Mouse (Mus musculus): ENCODE results near the gene Rbm19. TPM values are rescaled to one million over a fixed set of nuclear protein-coding genes. Genes with fewer than 3 reads are reported as not detected.

Gene Rbm19
- total RNA-seq, 2 experiments from 2014 or later: 18.8 to 20.5 TPM

DNA sequence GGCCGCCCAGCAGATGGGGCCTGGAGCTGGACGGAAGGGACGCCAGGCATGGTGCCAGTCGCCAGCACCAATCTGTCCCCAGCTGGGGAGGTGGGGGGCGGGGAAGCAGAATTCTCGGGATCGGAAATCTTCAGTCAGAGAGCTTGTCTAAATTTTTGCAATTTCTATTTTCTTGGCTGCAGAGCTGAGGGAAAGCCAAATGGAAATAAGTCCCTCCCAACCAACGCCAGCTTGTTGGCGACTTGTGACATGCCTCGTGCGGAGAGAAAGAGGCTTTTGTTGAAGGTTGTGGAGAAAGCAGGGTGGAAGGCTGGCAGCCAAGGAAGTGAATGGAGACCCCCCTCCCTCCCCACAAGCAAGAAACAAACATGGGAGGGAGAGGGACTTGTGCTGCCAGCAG is 119.3 kb downstream of the Rbm19 start:
- intact Hi-C loops (cut with DNase I): no loop called here
- H3K4me3 ChIP-seq: no peak overlapping the region
- DNase-seq: no peak
- no peak overlapping the region for H3K27ac ChIP-seq
- TF ChIP-seq CTCF (IDR thresholded peaks at IDR 0.05): no peak

DNA sequence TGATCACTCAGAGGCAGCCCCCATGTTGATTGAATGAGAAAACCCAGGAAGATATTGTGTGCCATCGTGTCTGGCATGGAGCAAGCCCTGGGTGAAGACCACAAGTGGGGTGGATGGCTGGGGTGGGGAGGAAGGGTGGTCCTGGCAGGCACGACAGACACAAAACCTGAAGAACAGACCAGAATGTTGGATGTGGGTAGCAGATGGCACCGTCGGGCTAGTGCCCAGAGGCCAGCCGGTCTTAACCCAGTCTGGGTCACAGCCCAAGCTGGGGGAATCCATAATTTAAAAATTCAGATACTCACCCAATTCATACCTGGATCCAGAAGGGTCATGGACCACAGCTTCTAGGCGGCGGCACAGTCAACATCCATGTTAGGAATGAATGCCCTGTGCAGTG is 123.8 kb downstream of the Rbm19 start:
- DNase-seq: no peak
- Histone ChIP-seq H3K4me3 (no peak overlapping the region), H3K27ac (no peak overlapping the region)
- intact Hi-C loops (cut with DNase I): no loop called here
- no peak for TF ChIP-seq CTCF (IDR thresholded peaks at IDR 0.05)

DNA sequence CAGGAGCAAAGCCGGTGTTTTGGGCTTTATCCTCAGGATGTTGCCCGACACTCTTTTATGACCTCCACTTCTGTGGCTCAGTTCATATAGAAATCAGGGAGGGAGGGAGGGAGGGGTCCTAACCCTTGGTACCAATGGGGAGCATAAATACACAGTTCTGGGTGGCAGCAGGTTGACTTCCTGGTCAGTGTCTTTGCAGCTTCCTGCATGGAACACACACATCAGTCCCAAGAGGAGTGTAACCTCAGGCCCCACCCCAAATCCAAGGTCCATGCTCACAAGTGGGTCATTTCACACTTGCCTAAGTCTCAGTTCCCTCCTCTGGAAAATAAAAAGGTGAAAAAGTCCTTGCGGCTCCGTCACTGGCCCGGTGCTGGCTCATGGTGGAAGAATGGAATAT is 129.1 kb downstream of the Rbm19 start:
- Histone ChIP-seq H3K27ac (no peak overlapping the region), H3K4me3 (no peak overlapping the region)
- DNase-seq: no peak
- intact Hi-C loops (cut with DNase I): no loop called here
- TF ChIP-seq CTCF (IDR thresholded peaks at IDR 0.05): no peak

Data from gastrocnemius, adult 2 months (tissue).